Mouse (Mus musculus) kidney, postnatal 25 days (tissue): ENCODE results near the gene Stx18.

Source experiments
- DNase-seq, 2 experiments: peaks; one replicate each; pipeline ENCODE4 v3.0.0; 2021; ENCODE audit warnings: mixed read lengths in 2 of 2

Stx18 gene

GRCm38 (mm10) chr5:38038710-38039592 lies at the start of gene Stx18:
Gene Stx18 (plus strand): TSS chr5:38038742.
- DNase-seq: peak; percentile 86 to 92

GRCm38 (mm10) chr5:37992346-37992745 lies 46.2 kb upstream of the Stx18 start:
- no peak for DNase-seq

GRCm38 (mm10) chr5:37998805-37999204 lies 39.7 kb upstream of the Stx18 start:
- no peak for DNase-seq

- DNase-seq: no peak
Observed at GRCm38 (mm10) chr5:38002573-38002972, 36.0 kb upstream of the Stx18 start.

GRCm38 (mm10) chr5:38004746-38005145 lies 33.8 kb upstream of the Stx18 start:
- DNase-seq: no peak

- no peak for DNase-seq
Observed at GRCm38 (mm10) chr5:38006415-38007347, 31.9 kb upstream of the Stx18 start.

GRCm38 (mm10) chr5:38009071-38009470 lies 29.5 kb upstream of the Stx18 start:
- no peak for DNase-seq

- no peak for DNase-seq
Observed at GRCm38 (mm10) chr5:38014916-38015315, 23.6 kb upstream of the Stx18 start.

GRCm38 (mm10) chr5:38016945-38017344 lies 21.6 kb upstream of the Stx18 start:
- DNase-seq: no peak

- DNase-seq: no peak
Observed at GRCm38 (mm10) chr5:38027656-38028055, 10.9 kb upstream of the Stx18 start.

- DNase-seq: peak in 1 of 2 experiments; percentile 17
Observed at GRCm38 (mm10) chr5:38038274-38038673, 268 bp upstream of the Stx18 start.

- DNase-seq: no peak
Observed at GRCm38 (mm10) chr5:38039796-38040195, 1.3 kb downstream of the Stx18 start.

- DNase-seq: no peak
Observed at GRCm38 (mm10) chr5:38044923-38045322, 6.4 kb downstream of the Stx18 start.

- peak; percentile 33 to 45 for DNase-seq
Observed at GRCm38 (mm10) chr5:38048177-38048576, 9.6 kb downstream of the Stx18 start.

- DNase-seq: no peak
Observed at GRCm38 (mm10) chr5:38061051-38061450, 22.5 kb downstream of the Stx18 start.

GRCm38 (mm10) chr5:38062709-38063108 lies 24.2 kb downstream of the Stx18 start:
- no peak for DNase-seq

GRCm38 (mm10) chr5:38063339-38063738 lies 24.8 kb downstream of the Stx18 start:
- DNase-seq: no peak

- no peak for DNase-seq
Observed at GRCm38 (mm10) chr5:38064043-38064575, 25.6 kb downstream of the Stx18 start.

GRCm38 (mm10) chr5:38064701-38065100 lies 26.2 kb downstream of the Stx18 start:
- no peak for DNase-seq

GRCm38 (mm10) chr5:38065454-38065853 lies 26.9 kb downstream of the Stx18 start:
- no peak for DNase-seq

GRCm38 (mm10) chr5:38066606-38067005 lies 28.1 kb downstream of the Stx18 start:
- no peak for DNase-seq

- DNase-seq: peak; percentile 48 to 65
Observed at GRCm38 (mm10) chr5:38076326-38076725, 37.8 kb downstream of the Stx18 start.

- DNase-seq: no peak
Observed at GRCm38 (mm10) chr5:38078575-38078974, 40.0 kb downstream of the Stx18 start.
